Mouse (Mus musculus) C2C12 (cell line): ENCODE data around the gene Slc35c1. TPM values are rescaled to one million over a fixed set of nuclear protein-coding genes. Genes with fewer than 3 reads are reported as not detected.

Source experiments
- H3K27me3 ChIP-seq: one replicate; pipeline ENCODE4 v1.6.1; 2011; ENCODE audit not compliant: control insufficient read depth, insufficient read depth, insufficient read length
- H3K36me3 ChIP-seq: one replicate; pipeline ENCODE4 v1.6.1; 2011; ENCODE audit not compliant: control insufficient read depth, insufficient read depth
- H3K4me3 ChIP-seq: one replicate; pipeline ENCODE4 v1.5.1; 2011; ENCODE audit warnings: mild to moderate bottlenecking, control low read depth; ENCODE audit not compliant: poor library complexity, insufficient read depth, severe bottlenecking
- H3K79me2 ChIP-seq: one replicate; pipeline ENCODE4 v1.6.1; 2011; ENCODE audit not compliant: control insufficient read depth, insufficient read depth
- H3K79me3 ChIP-seq: one replicate; pipeline ENCODE4 v1.6.1; 2011; ENCODE audit warnings: low read depth, control low read depth
- H3ac ChIP-seq: one replicate; pipeline ENCODE3; 2011; ENCODE audit warnings: low read depth; ENCODE audit not compliant: control insufficient read depth, insufficient read length
- CEBPB ChIP-seq: IDR thresholded peaks from one replicate; pipeline ENCODE4 v1.6.1; 2011; ENCODE audit warnings: low read depth, mild to moderate bottlenecking, control low read depth, moderate library complexity
- CTCF ChIP-seq: IDR thresholded peaks from one replicate; pipeline ENCODE4 v1.5.1; 2011; ENCODE audit not compliant: control insufficient read depth, insufficient read depth, insufficient read length
- FOSL1 ChIP-seq: IDR thresholded peaks from one replicate; pipeline ENCODE4 v1.8.0; 2011; ENCODE audit warnings: mild to moderate bottlenecking, low read length; ENCODE audit not compliant: poor library complexity, insufficient read depth, severe bottlenecking
- MAX ChIP-seq: IDR thresholded peaks from one replicate; pipeline ENCODE4 v1.6.1; 2011; ENCODE audit warnings: mild to moderate bottlenecking, control low read depth
- MYOD1 ChIP-seq: IDR thresholded peaks from one replicate; pipeline ENCODE4 v1.6.1; 2011; ENCODE audit warnings: low read depth; ENCODE audit not compliant: control insufficient read depth, insufficient read length
- MYOG ChIP-seq: IDR thresholded peaks from one replicate; pipeline ENCODE4 v1.6.1; 2011; ENCODE audit not compliant: control insufficient read depth, insufficient read length; ENCODE audit errors: extremely low read depth
- USF1 ChIP-seq: IDR thresholded peaks from one replicate; pipeline ENCODE4 v1.6.1; 2011; ENCODE audit warnings: low read depth, mild to moderate bottlenecking, control low read depth, moderate library complexity
- polyA plus RNA-seq: library from polyadenylated mRNA; unstranded; fragments of >200 nt; fragmentation: generic; extraction: Trizol; gene quantifications from one replicate; pipeline ENCODE4 v1.2.1, GENCODE M21; 2012; ENCODE audit warnings: missing spikeins

Gene Slc35c1
- polyA plus RNA-seq, 1 experiment, result 9.6 TPM

DNA sequence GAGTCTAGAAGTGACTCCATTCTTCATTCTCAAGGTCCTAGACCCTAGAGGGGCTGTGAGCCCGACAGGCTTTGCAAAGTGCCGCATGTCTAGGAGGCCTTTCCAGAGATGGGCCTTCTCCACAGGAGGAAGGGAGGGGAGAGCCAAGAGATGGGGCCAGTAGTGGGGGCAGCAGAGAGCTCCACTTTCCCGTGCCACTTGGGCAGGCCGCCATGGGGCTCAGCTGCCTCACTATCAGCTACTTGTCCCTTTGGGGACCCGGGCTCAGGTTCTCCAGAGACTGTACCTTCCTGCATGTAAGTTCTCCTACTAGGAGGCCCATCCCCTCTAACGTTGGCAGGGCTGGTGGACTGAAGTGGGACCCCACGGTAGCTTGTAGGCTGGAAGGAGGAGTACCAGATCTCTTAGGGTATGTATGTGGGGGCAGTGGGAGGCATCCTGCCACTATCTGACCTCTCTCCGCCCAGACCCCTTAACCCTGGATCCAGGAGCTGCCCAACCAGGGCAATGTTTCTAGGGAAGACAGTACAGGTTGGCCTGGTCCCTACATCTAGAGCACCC, 3.3 kb downstream of the Slc35c1 start:
- TF ChIP-seq USF1 (no peak), MAX (no peak), MYOG (no peak), FOSL1 (no peak), CTCF (no peak), MYOD1 (no peak), CEBPB (no peak)
- Histone ChIP-seq H3K4me3 (no peak overlapping the region), H3ac (no peak overlapping the region), H3K27me3 (no peaks in the 10 kb centered on the region), H3K79me2 (peaks cover 35% of the 10 kb centered on the region), H3K79me3 (peaks cover 5% of the 10 kb centered on the region), H3K36me3 (peaks cover 18% of the 10 kb centered on the region)

DNA sequence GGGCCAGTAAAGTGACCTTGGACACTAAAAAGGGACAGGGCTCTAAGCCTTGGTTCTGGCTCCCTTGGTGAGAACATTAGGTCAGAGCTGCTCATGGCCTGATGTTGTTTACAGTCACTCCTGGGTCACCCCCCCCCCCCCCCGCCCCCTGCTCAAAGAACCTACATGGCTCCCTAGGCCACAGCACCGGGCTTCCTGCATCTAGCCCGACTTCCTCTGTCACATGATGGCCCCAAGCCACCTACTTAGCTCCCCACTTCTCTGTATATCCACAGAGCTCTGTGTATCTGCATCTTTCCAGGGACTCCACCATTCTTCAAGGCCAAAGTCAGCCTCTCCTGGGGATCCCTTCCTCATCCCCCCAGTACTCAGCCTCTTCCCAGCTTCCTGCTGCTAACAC, 4.6 kb downstream of the Slc35c1 start:
- Histone ChIP-seq H3K4me3 (no peak overlapping the region), H3K36me3 (peaks cover 18% of the 10 kb centered on the region), H3ac (no peak overlapping the region), H3K79me3 (peaks cover 5% of the 10 kb centered on the region), H3K79me2 (peaks cover 35% of the 10 kb centered on the region), H3K27me3 (no peaks in the 10 kb centered on the region)
- TF ChIP-seq MAX (no peak), CTCF (no peak), FOSL1 (no peak), USF1 (no peak), MYOG (no peak), CEBPB (no peak), MYOD1 (no peak)

DNA sequence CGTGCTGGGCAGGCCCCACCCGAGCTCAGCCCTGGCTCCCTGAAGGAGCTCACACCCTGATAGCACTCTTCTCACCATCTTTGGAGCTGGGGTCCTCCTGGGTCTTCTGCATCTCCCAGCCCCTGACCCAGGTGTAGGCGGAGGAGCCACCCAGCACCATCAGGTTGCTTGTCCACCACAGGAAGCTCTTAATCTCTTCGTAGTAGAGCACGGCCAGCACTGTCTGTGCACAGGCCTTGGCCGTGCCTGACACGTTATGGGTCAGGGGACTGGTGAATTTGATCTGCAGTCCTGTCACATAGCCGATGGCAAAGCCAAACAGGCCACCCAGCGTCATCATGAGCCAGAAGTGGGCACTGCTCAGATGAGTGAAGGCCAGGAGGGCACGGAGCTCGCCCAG, 6.2 kb downstream of the Slc35c1 start:
- H3K27me3 ChIP-seq, result no peaks in the 10 kb centered on the region
- no peak overlapping the region for H3K4me3 ChIP-seq
- peaks cover 35% of the 10 kb centered on the region for H3K79me2 ChIP-seq
- peaks cover 5% of the 10 kb centered on the region for H3K79me3 ChIP-seq
- no peak for TF ChIP-seq MAX
- peaks cover 18% of the 10 kb centered on the region for H3K36me3 ChIP-seq
- no peak overlapping the region for H3ac ChIP-seq

DNA sequence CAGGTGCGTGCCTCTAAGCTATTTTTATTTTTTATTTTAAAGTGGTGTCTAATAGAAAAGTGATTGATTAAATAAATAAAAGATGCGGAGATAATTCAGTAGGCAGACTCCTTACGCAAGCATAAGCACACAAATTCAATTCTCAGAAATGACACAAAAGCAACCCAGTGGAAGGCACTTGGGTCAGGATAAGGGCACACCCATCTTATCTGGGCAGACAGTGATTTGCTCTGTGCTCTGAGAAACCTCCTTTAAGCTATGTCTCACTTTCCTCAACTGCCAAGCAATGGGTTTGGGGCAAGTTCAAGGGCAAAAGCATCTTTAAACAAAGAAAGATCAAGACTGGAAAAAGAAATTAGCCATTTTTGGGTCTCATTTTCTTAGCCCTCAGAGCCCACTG, 9.2 kb downstream of the Slc35c1 start:
- Histone ChIP-seq H3K79me3 (no peaks in the 10 kb centered on the region), H3K36me3 (peaks cover 18% of the 10 kb centered on the region), H3K4me3 (no peak overlapping the region), H3K27me3 (no peaks in the 10 kb centered on the region), H3ac (no peak overlapping the region), H3K79me2 (peaks cover 4% of the 10 kb centered on the region)
- TF ChIP-seq USF1, result no peak
- no peak for TF ChIP-seq MYOG
- no peak for TF ChIP-seq FOSL1
- no peak for TF ChIP-seq CEBPB
- TF ChIP-seq MAX, result no peak
- no peak for TF ChIP-seq CTCF
- TF ChIP-seq MYOD1, result no peak

DNA sequence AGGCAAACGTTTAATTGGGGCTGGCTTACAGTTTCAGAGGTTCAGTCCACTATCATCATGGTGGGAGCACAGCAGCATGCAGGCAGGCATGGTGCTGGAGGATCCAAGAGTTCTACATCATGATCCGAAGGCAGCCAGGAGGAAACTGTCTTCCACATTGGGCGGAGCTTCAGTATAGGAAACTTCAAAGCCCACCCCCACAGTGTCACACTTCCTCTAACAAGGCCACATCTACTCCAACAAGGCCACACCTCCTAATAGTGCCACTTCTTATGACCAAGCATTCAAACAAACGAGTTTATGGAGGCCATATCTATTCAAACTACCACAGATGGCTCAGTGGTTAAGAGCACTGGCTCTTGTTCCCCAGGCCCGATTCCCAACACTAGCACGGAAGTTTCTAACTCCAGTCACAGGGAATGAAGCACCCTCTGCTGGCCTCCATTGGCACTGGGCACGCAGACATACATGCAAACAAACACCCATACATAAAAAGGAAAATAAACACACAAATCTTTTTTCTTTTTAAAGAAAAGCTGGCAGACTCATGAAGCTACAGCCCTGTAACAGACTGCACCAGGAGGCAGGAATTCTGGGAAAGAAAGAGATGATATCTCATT, 13.1 kb downstream of the Slc35c1 start:
- H3K36me3 ChIP-seq, result no peaks in the 10 kb centered on the region
- peaks cover 1% of the 10 kb centered on the region for H3K27me3 ChIP-seq
- H3K79me2 ChIP-seq, result no peaks in the 10 kb centered on the region
- H3K4me3 ChIP-seq, result no peak overlapping the region
- TF ChIP-seq MYOG, result no peak
- TF ChIP-seq MAX, result no peak
- no peak for TF ChIP-seq FOSL1
- TF ChIP-seq MYOD1, result no peak
- TF ChIP-seq CTCF, result no peak
- no peak for TF ChIP-seq CEBPB
- no peak for TF ChIP-seq USF1
- H3K79me3 ChIP-seq, result no peaks in the 10 kb centered on the region
- H3ac ChIP-seq, result no peak overlapping the region

DNA sequence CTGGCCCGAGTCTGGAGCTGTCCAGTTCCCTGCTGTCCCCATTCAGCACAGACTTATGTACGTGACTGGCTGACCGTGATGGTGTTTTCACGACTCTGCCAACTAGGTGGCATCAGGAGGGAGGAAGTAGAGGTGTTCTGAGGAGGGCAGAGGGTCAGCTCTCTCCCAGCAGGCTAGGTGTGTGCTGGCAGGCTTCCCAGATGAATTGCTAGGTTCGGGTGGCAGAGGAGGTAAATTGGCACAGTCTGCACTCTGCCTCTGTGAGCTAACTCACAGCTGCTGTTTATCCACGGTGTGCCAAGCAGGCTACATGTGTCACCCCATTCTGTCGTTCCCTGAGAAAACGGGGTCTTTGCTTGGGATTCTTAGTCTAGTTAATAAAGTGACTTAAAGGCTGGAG, 13.7 kb downstream of the Slc35c1 start:
- no peak overlapping the region for H3K4me3 ChIP-seq
- H3ac ChIP-seq, result no peak overlapping the region
- H3K79me2 ChIP-seq, result no peaks in the 10 kb centered on the region
- no peaks in the 10 kb centered on the region for H3K79me3 ChIP-seq
- peaks cover 7% of the 10 kb centered on the region for H3K27me3 ChIP-seq
- TF ChIP-seq MYOD1 (no peak), USF1 (no peak), CEBPB (no peak), MYOG (no peak), CTCF (no peak), MAX (no peak)
- H3K36me3 ChIP-seq, result no peaks in the 10 kb centered on the region
